Mouse (Mus musculus) neural tube, embryonic 10.5 days (tissue): Measurements from ENCODE around the gene Pla2g4e.

ENCODE experiments used
- DNase-seq: peaks from one replicate; pipeline ENCODE4 v3.0.0-alpha.2; 2017; ENCODE audit warnings: low spot score; ENCODE audit errors: extremely low spot score

Pla2g4e gene

GRCm38 (mm10) chr2:120124946-120125345, 120.2 kb downstream of the Pla2g4e start:
- no peak for DNase-seq

- DNase-seq: peak; percentile 25
Measured at GRCm38 (mm10) chr2:120124096-120124495, 121.0 kb downstream of the Pla2g4e start.

GRCm38 (mm10) chr2:120122983-120123382, 122.2 kb downstream of the Pla2g4e start:
- DNase-seq: no peak

- no peak for DNase-seq
Measured at GRCm38 (mm10) chr2:120117346-120117745, 127.8 kb downstream of the Pla2g4e start.
